Mouse (Mus musculus) bone marrow macrophage, adult 2 months (primary cell): Measurements from ENCODE around the gene Socs5.

ENCODE experiments used
- CTCF ChIP-seq: IDR thresholded peaks from 2 replicates; pipeline ENCODE4 v1.5.1; 2012; ENCODE audit warnings: low read depth, mild to moderate bottlenecking, low read length, moderate library complexity
- POLR2A ChIP-seq: IDR thresholded peaks from 2 replicates; pipeline ENCODE4 v1.6.1; 2012; ENCODE audit warnings: mild to moderate bottlenecking, low read depth, low read length, borderline replicate concordance

- TF ChIP-seq CTCF (no peak), POLR2A (no peak)
These were observed 35.7 kb downstream of the Socs5 start for GRCm38 (mm10) chr17:87143186-87143585.
